Mouse (Mus musculus): ENCODE data around the gene Adra2b. TPM values are rescaled to one million over a fixed set of nuclear protein-coding genes. Genes with fewer than 3 reads are reported as not detected.

The Adra2b gene
- polyA plus RNA-seq, 1 experiment from 2014 or later = 2.0 TPM

DNA sequence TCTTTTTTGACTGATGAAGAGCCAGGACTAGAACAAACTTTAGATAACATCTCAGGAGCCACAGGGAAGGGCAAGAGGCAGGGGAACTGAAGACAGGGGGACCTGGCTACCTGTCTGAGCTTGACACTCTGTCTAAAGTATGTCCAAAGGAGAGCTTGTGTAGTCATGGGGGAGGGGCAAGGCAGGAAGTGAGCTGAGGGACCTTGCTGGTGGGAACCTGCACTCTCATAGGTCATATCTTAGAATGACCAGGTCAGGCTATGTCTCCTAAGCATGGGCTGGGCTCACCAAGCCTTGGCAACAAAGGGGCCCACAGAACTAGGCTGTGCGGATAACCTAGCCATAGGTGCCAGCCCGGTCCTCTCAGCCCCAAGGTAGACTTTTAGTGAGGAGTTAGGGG, 9.1 kb downstream of the Adra2b start:
- no peak overlapping the region for H3K4me2 ChIP-seq (ENCODE audit: low read depth)
- no peaks in the 10 kb centered on the region for H3K27me3 ChIP-seq (ENCODE audit: control insufficient read depth, insufficient read depth, low read length)
- H3K4me1 ChIP-seq (ENCODE audit: control insufficient read depth, insufficient read depth, low read length) = no peaks in the 10 kb centered on the region
- H3K9ac ChIP-seq (ENCODE audit: low read length) = no peak overlapping the region
- ATAC-seq (ENCODE audit: insufficient read depth, low FRiP score, low TSS enrichment) (no peak), DNase-seq (ENCODE audit: low spot score) (no peak)
- H3K4me3 ChIP-seq (ENCODE audit: low read depth, low read length) = no peak overlapping the region
- H3K9me3 ChIP-seq (ENCODE audit: control insufficient read depth, low read length) = no peaks in the 10 kb centered on the region
- no peaks in the 10 kb centered on the region for H3K36me3 ChIP-seq (ENCODE audit: control insufficient read depth, insufficient read depth, low read length)
- whole genome bisulfite sequencing = 100% methylated on average over 2 of the region's 2 CpGs
- H3K27ac ChIP-seq (ENCODE audit: low read depth, low read length) = no peak overlapping the region

DNA sequence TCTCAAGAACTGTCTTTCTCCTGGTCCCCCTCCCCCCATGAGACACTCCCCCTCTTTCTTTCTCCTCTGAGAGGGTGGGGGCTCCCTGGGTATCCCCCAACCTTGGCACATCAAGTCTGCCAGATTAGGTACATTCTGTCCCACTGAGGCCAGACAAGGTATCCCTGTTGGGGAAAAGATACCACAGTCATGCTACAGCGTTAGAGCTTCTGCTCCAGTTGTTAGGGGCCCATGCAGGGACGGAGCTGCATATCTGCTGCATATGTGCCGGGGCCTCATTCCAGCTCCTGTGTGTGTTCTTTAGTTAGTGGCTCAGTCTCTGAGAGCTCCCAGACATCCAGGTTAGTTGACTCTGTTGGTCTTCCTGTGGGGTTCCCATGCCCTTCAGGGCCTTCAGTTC, 11.1 kb downstream of the Adra2b start:
- ATAC-seq (ENCODE audit: insufficient read depth, low FRiP score, low TSS enrichment) = no peak
- WGBS = 90% methylated on average over 3 of the region's 3 CpGs
- H3K27me3 ChIP-seq (ENCODE audit: control insufficient read depth, insufficient read depth, low read length) = no peaks in the 10 kb centered on the region
- no peak overlapping the region for H3K9ac ChIP-seq (ENCODE audit: low read length)
- no peak for DNase-seq (ENCODE audit: low spot score)
- H3K4me2 ChIP-seq (ENCODE audit: low read depth) = no peak overlapping the region
- H3K27ac ChIP-seq (ENCODE audit: low read depth, low read length) = no peak overlapping the region
- H3K4me1 ChIP-seq (ENCODE audit: control insufficient read depth, insufficient read depth, low read length) = 0 out of 2 replicates have a peak, but pooled peaks cover 3% of the 10 kb centered on the region
- H3K4me3 ChIP-seq (ENCODE audit: low read depth, low read length) = no peak overlapping the region
- H3K9me3 ChIP-seq (ENCODE audit: control insufficient read depth, low read length) = no peaks in the 10 kb centered on the region
- no peaks in the 10 kb centered on the region for H3K36me3 ChIP-seq (ENCODE audit: control insufficient read depth, insufficient read depth, low read length)

DNA sequence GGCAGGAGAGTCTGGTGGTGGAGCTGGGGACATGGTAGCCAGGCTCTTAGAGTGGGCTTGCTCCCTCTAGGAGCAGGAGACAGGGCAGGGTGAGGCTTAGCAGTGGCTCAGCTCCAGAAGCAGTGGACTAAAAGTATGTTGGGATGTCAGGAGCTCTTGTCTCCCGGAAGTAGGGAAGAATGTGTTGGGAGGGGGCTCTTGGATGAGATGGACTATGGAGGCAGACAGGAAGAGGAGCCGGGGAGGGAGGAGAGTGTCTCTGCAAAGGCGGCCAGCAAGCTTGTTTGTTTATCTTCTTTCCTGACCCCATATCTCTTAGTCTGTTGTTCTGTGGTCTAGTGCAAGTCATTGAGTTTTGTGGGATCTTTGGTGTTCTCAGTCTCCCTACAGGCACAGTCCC, 12.1 kb downstream of the Adra2b start:
- WGBS = 72% methylated on average over 3 of the region's 3 CpGs
- ATAC-seq (ENCODE audit: insufficient read depth, low FRiP score, low TSS enrichment) = no peak
- H3K27ac ChIP-seq (ENCODE audit: low read depth, low read length) = no peak overlapping the region

DNA sequence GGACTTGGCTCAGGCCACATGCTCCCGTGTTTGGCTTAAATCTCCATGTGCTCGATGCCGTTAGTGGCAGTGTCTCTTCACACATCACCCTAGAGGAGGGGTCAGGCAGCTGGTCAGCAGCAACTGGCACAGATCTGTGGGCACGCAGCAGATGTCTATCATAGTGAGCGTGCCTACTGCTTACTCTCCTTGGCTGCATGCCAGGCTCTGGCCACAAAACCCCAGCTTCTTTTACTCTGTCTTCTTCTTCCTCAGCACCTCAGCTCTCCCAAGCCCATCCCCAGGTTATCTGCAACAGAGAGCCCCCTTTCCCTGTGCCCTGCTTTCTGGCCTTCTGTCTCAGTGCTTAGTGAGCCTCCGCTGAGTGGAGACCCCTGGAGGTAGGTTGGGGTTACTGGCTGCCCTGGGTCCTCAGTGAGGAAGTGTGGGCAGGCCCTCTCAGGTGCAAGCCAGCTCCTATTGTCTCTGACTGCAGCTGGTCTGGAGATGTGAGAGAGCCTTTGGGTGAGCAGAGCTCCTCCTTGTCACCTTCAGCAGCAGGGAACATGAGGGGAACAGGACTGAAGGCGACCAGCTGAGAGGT, 12.8 kb downstream of the Adra2b start:
- ATAC-seq (ENCODE audit: insufficient read depth, low FRiP score, low TSS enrichment) = no peak
- Histone ChIP-seq H3K9me3 (ENCODE audit: control insufficient read depth, low read length) (no peaks in the 10 kb centered on the region), H3K4me2 (ENCODE audit: low read depth) (no peak overlapping the region), H3K36me3 (ENCODE audit: control insufficient read depth, insufficient read depth, low read length) (no peaks in the 10 kb centered on the region), H3K4me3 (ENCODE audit: low read depth, low read length) (no peak overlapping the region), H3K4me1 (ENCODE audit: control insufficient read depth, insufficient read depth, low read length) (0 out of 2 replicates have a peak, but pooled peaks cover 3% of the 10 kb centered on the region), H3K27ac (ENCODE audit: low read depth, low read length) (no peak overlapping the region), H3K27me3 (ENCODE audit: control insufficient read depth, insufficient read depth, low read length) (no peaks in the 10 kb centered on the region), H3K9ac (ENCODE audit: low read length) (no peak overlapping the region)
- 64% methylated on average over 7 of the region's 7 CpGs for WGBS
- DNase-seq (ENCODE audit: low spot score) = peak; percentile 58

More for the DNA sequence above, 12.1 kb downstream of the Adra2b start:
- no peaks in the 10 kb centered on the region for H3K9me3 ChIP-seq (ENCODE audit: control insufficient read depth, low read length)
- H3K9ac ChIP-seq (ENCODE audit: low read length) = no peak overlapping the region
- H3K4me3 ChIP-seq (ENCODE audit: low read depth, low read length) = no peak overlapping the region
- no peaks in the 10 kb centered on the region for H3K27me3 ChIP-seq (ENCODE audit: control insufficient read depth, insufficient read depth, low read length)
- DNase-seq (ENCODE audit: low spot score) = no peak
- H3K36me3 ChIP-seq (ENCODE audit: control insufficient read depth, insufficient read depth, low read length) = no peaks in the 10 kb centered on the region
- no peak overlapping the region for H3K4me2 ChIP-seq (ENCODE audit: low read depth)
- 0 out of 2 replicates have a peak, but pooled peaks cover 3% of the 10 kb centered on the region for H3K4me1 ChIP-seq (ENCODE audit: control insufficient read depth, insufficient read depth, low read length)

DNA sequence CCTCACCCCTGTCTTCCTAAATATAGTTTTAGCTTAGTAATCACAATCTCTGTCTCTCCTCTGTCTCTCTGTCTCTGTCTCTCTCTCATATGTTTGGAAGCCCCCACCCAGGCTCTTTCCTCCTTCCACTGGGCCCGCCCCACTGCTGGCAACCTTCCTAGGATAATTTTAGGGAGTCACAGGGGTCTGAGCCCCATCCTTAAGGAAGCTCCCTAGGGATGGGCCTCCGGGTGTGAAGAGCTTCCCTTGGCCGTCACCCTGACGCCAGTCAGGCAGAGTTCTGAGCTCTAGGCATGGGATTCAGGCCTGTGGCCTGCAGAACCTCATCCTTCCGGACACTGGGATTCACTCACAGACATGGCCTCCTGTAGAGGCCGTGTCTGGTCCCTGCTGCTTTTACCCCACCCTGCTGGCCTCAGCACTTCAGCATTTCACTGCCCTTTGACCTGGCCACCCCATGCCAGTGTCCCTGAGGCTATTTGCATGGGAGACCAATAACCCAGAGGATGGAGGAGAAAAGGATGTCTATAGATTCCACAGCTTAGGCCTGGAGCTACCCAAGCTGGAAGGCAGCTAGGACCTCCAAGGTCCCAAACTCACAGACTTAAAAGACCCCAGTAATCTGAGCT, 13.5 kb downstream of the Adra2b start:
- Histone ChIP-seq H3K27me3 (ENCODE audit: control insufficient read depth, insufficient read depth, low read length) (no peaks in the 10 kb centered on the region), H3K27ac (ENCODE audit: low read depth, low read length) (no peak overlapping the region), H3K36me3 (ENCODE audit: control insufficient read depth, insufficient read depth, low read length) (no peaks in the 10 kb centered on the region), H3K4me1 (ENCODE audit: control insufficient read depth, insufficient read depth, low read length) (0 out of 2 replicates have a peak, but pooled peaks cover 3% of the 10 kb centered on the region), H3K4me2 (ENCODE audit: low read depth) (no peak overlapping the region), H3K9ac (ENCODE audit: low read length) (no peak overlapping the region), H3K9me3 (ENCODE audit: control insufficient read depth, low read length) (no peaks in the 10 kb centered on the region), H3K4me3 (ENCODE audit: low read depth, low read length) (no peak overlapping the region)
- 85% methylated on average over 6 of the region's 6 CpGs for WGBS
- no peak for ATAC-seq (ENCODE audit: insufficient read depth, low FRiP score, low TSS enrichment)
- no peak for DNase-seq (ENCODE audit: low spot score)

DNA sequence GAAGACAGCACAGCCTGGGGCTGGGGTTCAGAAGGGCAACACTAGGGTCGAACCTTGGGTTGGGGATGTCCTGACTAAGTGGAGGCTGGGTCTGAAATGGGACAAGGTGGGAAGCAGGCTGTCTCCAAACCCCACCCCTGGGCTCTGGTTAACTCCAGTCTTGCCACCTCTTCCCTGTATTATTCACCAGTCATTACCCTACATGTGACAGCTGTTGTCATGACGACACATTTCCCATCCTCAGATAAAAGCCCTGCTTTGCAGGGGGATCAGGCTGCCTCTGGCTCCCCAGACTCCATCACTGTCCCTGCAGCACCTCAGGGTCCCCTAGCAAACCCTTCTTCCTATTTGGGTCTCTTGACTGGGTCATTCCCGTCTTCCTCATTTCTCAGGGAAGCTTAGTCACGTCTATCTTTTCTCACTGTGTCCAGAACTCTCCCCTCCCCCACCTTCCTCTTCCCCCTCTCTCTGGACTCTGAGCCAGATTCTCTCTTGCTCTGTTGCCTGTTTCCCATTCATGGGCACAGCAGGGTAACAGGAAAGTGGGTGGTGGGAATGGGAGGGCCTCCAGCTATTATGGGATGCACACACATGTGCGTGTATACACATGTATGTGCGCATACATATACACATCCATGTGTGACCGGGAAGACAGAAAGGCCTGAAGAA, 15.1 kb downstream of the Adra2b start:
- no peak for DNase-seq (ENCODE audit: low spot score)
- WGBS = 69% methylated on average over 7 of the region's 7 CpGs

DNA sequence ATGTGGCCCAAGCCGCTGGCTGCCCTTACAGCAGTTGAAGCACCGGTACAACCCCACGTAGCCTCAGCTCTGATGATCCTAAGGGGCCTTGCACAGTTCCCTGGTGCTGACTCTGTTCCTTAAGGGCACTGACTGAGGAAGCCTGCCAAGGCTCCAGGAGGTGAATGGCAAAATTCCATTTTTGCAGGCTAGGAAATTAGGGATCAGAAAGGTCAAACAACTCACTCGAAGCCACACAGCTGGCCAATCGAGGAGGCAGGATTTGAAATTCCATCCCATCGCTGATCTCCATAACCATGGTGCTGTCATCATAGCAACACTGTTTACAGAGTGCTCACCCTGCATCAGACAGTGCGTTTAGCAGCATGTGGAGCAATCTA, 15.6 kb downstream of the Adra2b start:
- H3K4me2 ChIP-seq (ENCODE audit: low read depth) = no peak overlapping the region
- 0 out of 2 replicates have a peak, but pooled peaks cover 3% of the 10 kb centered on the region for H3K4me1 ChIP-seq (ENCODE audit: control insufficient read depth, insufficient read depth, low read length)
- no peak overlapping the region for H3K27ac ChIP-seq (ENCODE audit: low read depth, low read length)
- no peak for ATAC-seq (ENCODE audit: insufficient read depth, low FRiP score, low TSS enrichment)
- 73% methylated on average over 7 of the region's 7 CpGs for WGBS
- no peaks in the 10 kb centered on the region for H3K36me3 ChIP-seq (ENCODE audit: control insufficient read depth, insufficient read depth, low read length)
- H3K27me3 ChIP-seq (ENCODE audit: control insufficient read depth, insufficient read depth, low read length) = no peaks in the 10 kb centered on the region
- no peaks in the 10 kb centered on the region for H3K9me3 ChIP-seq (ENCODE audit: control insufficient read depth, low read length)
- H3K9ac ChIP-seq (ENCODE audit: low read length) = no peak overlapping the region
- DNase-seq (ENCODE audit: low spot score) = no peak
- no peak overlapping the region for H3K4me3 ChIP-seq (ENCODE audit: low read depth, low read length)

More for the DNA sequence above, 15.1 kb downstream of the Adra2b start:
- ATAC-seq (ENCODE audit: insufficient read depth, low FRiP score, low TSS enrichment) = no peak
- 0 out of 2 replicates have a peak, but pooled peaks cover 3% of the 10 kb centered on the region for H3K4me1 ChIP-seq (ENCODE audit: control insufficient read depth, insufficient read depth, low read length)
- no peaks in the 10 kb centered on the region for H3K27me3 ChIP-seq (ENCODE audit: control insufficient read depth, insufficient read depth, low read length)
- no peaks in the 10 kb centered on the region for H3K36me3 ChIP-seq (ENCODE audit: control insufficient read depth, insufficient read depth, low read length)
- H3K9ac ChIP-seq (ENCODE audit: low read length) = no peak overlapping the region
- H3K9me3 ChIP-seq (ENCODE audit: control insufficient read depth, low read length) = no peaks in the 10 kb centered on the region
- H3K4me2 ChIP-seq (ENCODE audit: low read depth) = no peak overlapping the region
- no peak overlapping the region for H3K27ac ChIP-seq (ENCODE audit: low read depth, low read length)
- H3K4me3 ChIP-seq (ENCODE audit: low read depth, low read length) = no peak overlapping the region

DNA sequence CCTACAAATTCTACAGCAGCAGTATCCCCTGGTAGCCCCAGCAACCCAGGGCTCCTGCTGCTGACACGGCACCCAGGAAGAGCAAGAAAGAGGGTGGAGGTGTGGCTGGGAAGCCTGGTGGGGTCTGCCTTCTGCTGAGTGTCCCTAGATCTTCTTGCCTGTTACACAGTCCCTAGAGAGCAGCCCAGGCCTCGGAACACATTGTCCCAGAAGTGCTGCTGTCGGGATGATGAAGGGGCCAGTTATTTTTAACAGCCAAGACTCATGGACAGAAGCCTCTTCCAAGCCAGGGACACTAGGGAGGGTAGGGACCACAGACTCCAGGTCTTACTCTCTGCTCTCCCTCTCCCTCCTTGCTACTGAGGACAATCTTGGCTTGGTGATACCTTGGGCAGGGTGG, 16.2 kb downstream of the Adra2b start:
- Histone ChIP-seq H3K4me1 (ENCODE audit: control insufficient read depth, insufficient read depth, low read length) (0 out of 2 replicates have a peak, but pooled peaks cover 3% of the 10 kb centered on the region), H3K9me3 (ENCODE audit: control insufficient read depth, low read length) (no peaks in the 10 kb centered on the region), H3K4me3 (ENCODE audit: low read depth, low read length) (no peak overlapping the region), H3K4me2 (ENCODE audit: low read depth) (no peak overlapping the region), H3K27me3 (ENCODE audit: control insufficient read depth, insufficient read depth, low read length) (no peaks in the 10 kb centered on the region), H3K36me3 (ENCODE audit: control insufficient read depth, insufficient read depth, low read length) (no peaks in the 10 kb centered on the region), H3K27ac (ENCODE audit: low read depth, low read length) (no peak overlapping the region), H3K9ac (ENCODE audit: low read length) (no peak overlapping the region)
- ATAC-seq (ENCODE audit: insufficient read depth, low FRiP score, low TSS enrichment) (no peak), DNase-seq (ENCODE audit: low spot score) (no peak)
- 72% methylated on average over 3 of the region's 3 CpGs for WGBS

DNA sequence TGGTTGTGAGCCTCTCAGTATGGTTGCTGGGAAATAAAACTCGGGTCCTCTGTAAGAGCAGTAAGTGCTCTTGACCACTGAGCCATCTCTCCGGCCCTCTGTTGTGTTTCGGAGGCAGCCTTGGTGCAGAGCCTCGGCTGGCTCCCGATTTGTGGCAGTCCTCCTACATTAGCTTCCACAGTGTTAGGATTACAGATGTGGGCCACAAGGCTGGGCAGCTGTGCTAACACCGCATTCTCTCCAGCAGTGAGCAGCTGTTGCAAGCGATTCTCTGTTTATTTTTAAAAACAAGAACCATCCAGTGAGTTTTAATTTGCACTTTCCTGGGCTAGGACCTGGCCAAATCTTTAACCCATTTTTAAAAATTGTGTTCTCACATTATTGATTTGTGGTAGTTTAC, 20.9 kb downstream of the Adra2b start:
- no peak overlapping the region for H3K9ac ChIP-seq (ENCODE audit: low read length)
- no peak overlapping the region for H3K27ac ChIP-seq (ENCODE audit: low read depth, low read length)
- H3K4me2 ChIP-seq (ENCODE audit: low read depth) = no peak overlapping the region
- H3K4me1 ChIP-seq (ENCODE audit: control insufficient read depth, insufficient read depth, low read length) = no peaks in the 10 kb centered on the region
- DNase-seq (ENCODE audit: low spot score) = no peak
- H3K27me3 ChIP-seq (ENCODE audit: control insufficient read depth, insufficient read depth, low read length) = no peaks in the 10 kb centered on the region
- no peaks in the 10 kb centered on the region for H3K36me3 ChIP-seq (ENCODE audit: control insufficient read depth, insufficient read depth, low read length)
- 65% methylated on average over 7 of the region's 7 CpGs for WGBS
- no peaks in the 10 kb centered on the region for H3K9me3 ChIP-seq (ENCODE audit: control insufficient read depth, low read length)
- no peak for ATAC-seq (ENCODE audit: insufficient read depth, low FRiP score, low TSS enrichment)
- no peak overlapping the region for H3K4me3 ChIP-seq (ENCODE audit: low read depth, low read length)
